Mouse (Mus musculus): ENCODE measurements around the gene Ppp1r27. TPM values are rescaled to one million over a fixed set of nuclear protein-coding genes. Genes with fewer than 3 reads are reported as not detected.

Gene Ppp1r27
- polyA plus RNA-seq, 1 experiment = 0.51 TPM

GRCm38 (mm10) chr11:120575046-120575445 lies 24.1 kb upstream of the Ppp1r27 start:
- no peak overlapping the region for H3K27ac ChIP-seq (ENCODE audit: insufficient read depth, low read depth, low read length)
- H3K4me1 ChIP-seq (ENCODE audit: control insufficient read depth, insufficient read depth, insufficient read length, low read length) = peaks cover 37% of the 10 kb centered on the region
- H3K36me3 ChIP-seq (ENCODE audit: control insufficient read depth, insufficient read depth, low read length) = peaks cover 41% of the 10 kb centered on the region
- WGBS = 89% methylated on average over 2 of the region's 2 CpGs
- TF ChIP-seq CTCF (IDR thresholded peaks at IDR 0.05; ENCODE audit: extremely low read depth, insufficient read length, insufficient replicate concordance, low read depth, low read length) (no peak), POLR2A (IDR thresholded peaks at IDR 0.05; ENCODE audit: low read depth, low read length) (no peak)
- no peak overlapping the region for H3K4me3 ChIP-seq (ENCODE audit: low read depth, low read length)
- no peaks in the 10 kb centered on the region for H3K27me3 ChIP-seq (ENCODE audit: control insufficient read depth, insufficient read depth, low read length)

GRCm38 (mm10) chr11:120574278-120574600 lies 23.3 kb upstream of the Ppp1r27 start:
- WGBS = 31% methylated on average over 5 of the region's 5 CpGs
- Histone ChIP-seq H3K4me1 (ENCODE audit: control insufficient read depth, insufficient read depth, insufficient read length, low read length) (peaks cover 34% of the 10 kb centered on the region), H3K36me3 (ENCODE audit: control insufficient read depth, insufficient read depth, low read length) (peaks cover 37% of the 10 kb centered on the region), H3K4me3 (ENCODE audit: low read depth, low read length) (no peak overlapping the region; the same call in 1 of the 2 replicates), H3K27me3 (ENCODE audit: control insufficient read depth, insufficient read depth, low read length) (no peaks in the 10 kb centered on the region), H3K27ac (ENCODE audit: insufficient read depth, low read depth, low read length) (peak overlapping the region; percentile 10; the same call in 1 of the 2 replicates)
- no peak for TF ChIP-seq POLR2A (IDR thresholded peaks at IDR 0.05; ENCODE audit: low read depth, low read length)
- no peak for TF ChIP-seq CTCF (IDR thresholded peaks at IDR 0.05; ENCODE audit: extremely low read depth, insufficient read length, insufficient replicate concordance, low read depth, low read length)

- Histone ChIP-seq H3K4me3 (ENCODE audit: low read depth, low read length) (peak overlapping the region; percentile 74), H3K4me1 (ENCODE audit: control insufficient read depth, insufficient read depth, insufficient read length, low read length) (peaks cover 29% of the 10 kb centered on the region), H3K36me3 (ENCODE audit: control insufficient read depth, insufficient read depth, low read length) (peaks cover 34% of the 10 kb centered on the region), H3K27me3 (ENCODE audit: control insufficient read depth, insufficient read depth, low read length) (no peaks in the 10 kb centered on the region), H3K27ac (ENCODE audit: insufficient read depth, low read depth, low read length) (peak overlapping the region; percentile 92)
- under 1% methylated on average over 23 of the region's 23 CpGs for WGBS
- TF ChIP-seq CTCF (IDR thresholded peaks at IDR 0.05; ENCODE audit: extremely low read depth, insufficient read length, insufficient replicate concordance, low read depth, low read length) = no peak
- no peak for TF ChIP-seq POLR2A (IDR thresholded peaks at IDR 0.05; ENCODE audit: low read depth, low read length)
Observed at GRCm38 (mm10) chr11:120573585-120574277, 22.8 kb upstream of the Ppp1r27 start.

- H3K4me3 ChIP-seq (ENCODE audit: low read depth, low read length) = peak within 1 kb of the TSS; percentile 74
- peaks cover 34% of the 10 kb centered on the region for H3K36me3 ChIP-seq (ENCODE audit: control insufficient read depth, insufficient read depth, low read length)
- peak within 1 kb of the TSS; percentile 92 for H3K27ac ChIP-seq (ENCODE audit: insufficient read depth, low read depth, low read length)
- WGBS = under 1% methylated on average over 94 of the region's 94 CpGs
- H3K4me1 ChIP-seq (ENCODE audit: control insufficient read depth, insufficient read depth, insufficient read length, low read length) = peaks cover 21% of the 10 kb centered on the region
- no peaks in the 10 kb centered on the region for H3K27me3 ChIP-seq (ENCODE audit: control insufficient read depth, insufficient read depth, low read length)
- TF ChIP-seq POLR2A (IDR thresholded peaks at IDR 0.05; ENCODE audit: low read depth, low read length) = peak; percentile 92
- TF ChIP-seq CTCF (IDR thresholded peaks at IDR 0.05; ENCODE audit: extremely low read depth, insufficient read length, insufficient replicate concordance, low read depth, low read length) = no peak
Observed at GRCm38 (mm10) chr11:120572752-120573584, 22.0 kb upstream of the Ppp1r27 start, which contains the start of gene P4hb. TSS of gene P4hb (minus strand) at chr11:120573253.

- under 1% methylated on average over 24 of the region's 24 CpGs for WGBS
Observed at GRCm38 (mm10) chr11:120572417-120572751, 21.5 kb upstream of the Ppp1r27 start.

GRCm38 (mm10) chr11:120571754-120572416 lies 21.0 kb upstream of the Ppp1r27 start:
- Histone ChIP-seq H3K27ac (ENCODE audit: insufficient read depth, low read depth, low read length) (peak overlapping the region; percentile 90), H3K4me1 (ENCODE audit: control insufficient read depth, insufficient read depth, insufficient read length, low read length) (peaks cover 14% of the 10 kb centered on the region; the same call in 1 of the 2 replicates), H3K36me3 (ENCODE audit: control insufficient read depth, insufficient read depth, low read length) (peaks cover 39% of the 10 kb centered on the region), H3K4me3 (ENCODE audit: low read depth, low read length) (peak overlapping the region; percentile 70), H3K27me3 (ENCODE audit: control insufficient read depth, insufficient read depth, low read length) (no peaks in the 10 kb centered on the region)
- TF ChIP-seq POLR2A (IDR thresholded peaks at IDR 0.05; ENCODE audit: low read depth, low read length) = no peak
- TF ChIP-seq CTCF (IDR thresholded peaks at IDR 0.05; ENCODE audit: extremely low read depth, insufficient read length, insufficient replicate concordance, low read depth, low read length) = no peak
- whole genome bisulfite sequencing = 2% methylated on average over 11 of the region's 11 CpGs

More at GRCm38 (mm10) chr11:120572417-120572751, 21.5 kb upstream of the Ppp1r27 start:
- H3K4me3 ChIP-seq (ENCODE audit: low read depth, low read length) = peak overlapping the region; percentile 70
- H3K27ac ChIP-seq (ENCODE audit: insufficient read depth, low read depth, low read length) = peak overlapping the region; percentile 90
- peaks cover 19% of the 10 kb centered on the region; the same call in 1 of the 2 replicates for H3K4me1 ChIP-seq (ENCODE audit: control insufficient read depth, insufficient read depth, insufficient read length, low read length)
- TF ChIP-seq POLR2A (IDR thresholded peaks at IDR 0.05; ENCODE audit: low read depth, low read length) (no peak), CTCF (IDR thresholded peaks at IDR 0.05; ENCODE audit: extremely low read depth, insufficient read length, insufficient replicate concordance, low read depth, low read length) (no peak)
- H3K27me3 ChIP-seq (ENCODE audit: control insufficient read depth, insufficient read depth, low read length) = no peaks in the 10 kb centered on the region
- H3K36me3 ChIP-seq (ENCODE audit: control insufficient read depth, insufficient read depth, low read length) = peaks cover 34% of the 10 kb centered on the region

All from small intestine, adult 2 months (tissue).